ENCODE assay signal across 10 mouse cellular contexts in the genomic region with DNA sequence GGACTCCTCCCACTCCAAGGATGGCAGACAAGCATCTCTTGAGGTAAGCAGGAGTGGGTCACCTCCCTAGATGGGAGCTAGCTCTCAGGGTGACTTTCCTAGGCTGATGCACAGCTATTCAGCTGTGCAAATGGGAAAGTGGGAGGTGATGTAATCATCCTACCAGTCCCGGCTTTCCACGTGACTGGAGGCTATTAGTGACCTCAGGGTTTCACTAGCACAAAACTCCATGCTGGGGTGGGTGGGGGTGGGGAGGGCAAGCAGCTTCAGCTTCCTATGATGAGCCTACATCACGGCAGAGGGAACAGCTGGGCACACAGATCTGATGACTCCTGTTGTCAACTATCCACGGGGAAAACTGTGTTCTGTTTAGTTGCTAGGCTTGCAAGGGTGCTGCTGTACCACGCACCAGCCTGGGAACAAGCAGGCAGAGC. TPM values are rescaled to one million over a fixed set of nuclear protein-coding genes. Genes with fewer than 3 reads are reported as not detected.
DNase-seq lines count a peak whose midpoint lies in the region; ATAC-seq lines count a peak whose summit lies in the region.
"Had no signal": no experiment of that assay in that cellular context is flagged by ENCODE, and none has a peak within 500 bp of the region (broad histone marks: within the 10 kb centered on the region; RNA-seq: fewer than 3 reads in every experiment).

No protein-coding gene starts in this region.

- no peak for DNase-seq in kidney, postnatal 14 days
- peak; percentile 19 for DNase-seq in 3T3-L1 (ENCODE audit: low read depth, low spot score)
- peak; percentile 44 for DNase-seq in embryonic facial prominence, embryonic 10.5 days (ENCODE audit: low spot score)
- DNase-seq in layer of hippocampus, adult 8-10 months (ENCODE audit: low spot score in 2 of 2), result peak; percentile 65 to 68
- DNase-seq in natural killer cell, adult 2 months (ENCODE audit: low spot score in 2 of 2), result no peak
- no peak for DNase-seq in thymus, adult 18-20 months
- no peak for DNase-seq in lung, postnatal 25 days (ENCODE audit: low spot score)
- DNase-seq: kidney, adult 9 months; thymus, postnatal 4 days had no signal

- WGBS in kidney, embryonic 14.5 days, result 17% methylated on average over 5 of the region's 5 CpGs
- 30% methylated on average over 5 of the region's 5 CpGs for WGBS in embryonic facial prominence, embryonic 10.5 days

- H3K4me1 ChIP-seq in kidney, embryonic 14.5 days (ENCODE audit: control insufficient read depth, insufficient read depth, low read length), result peaks cover 6% of the 10 kb centered on the region; the same call in 1 of the 2 replicates
- H3K4me1 ChIP-seq in embryonic facial prominence, embryonic 10.5 days, result peaks cover 20% of the 10 kb centered on the region

- ATAC-seq in kidney, embryonic 14.5 days (ENCODE audit: low FRiP score, low TSS enrichment), result peak; percentile 71

- H3K4me3 ChIP-seq in kidney, embryonic 14.5 days (ENCODE audit: low read length), result no peak overlapping the region
- no peak overlapping the region for H3K4me3 ChIP-seq in embryonic facial prominence, embryonic 10.5 days

- H3K36me3 ChIP-seq in kidney, embryonic 14.5 days (ENCODE audit: control insufficient read depth, insufficient read depth, low read length), result no peaks in the 10 kb centered on the region
- H3K36me3 ChIP-seq in embryonic facial prominence, embryonic 10.5 days (replicated peaks), result no peaks in the 10 kb centered on the region

- no peak overlapping the region for H3K9ac ChIP-seq in kidney, embryonic 14.5 days (ENCODE audit: low read depth, low read length)

- H3K27ac ChIP-seq in kidney, embryonic 14.5 days (ENCODE audit: low read depth, low read length), result no peak overlapping the region
- H3K27ac ChIP-seq in embryonic facial prominence, embryonic 10.5 days (replicated peaks), result peak overlapping the region; percentile 71

- no peaks in the 10 kb centered on the region for H3K27me3 ChIP-seq in kidney, embryonic 14.5 days (ENCODE audit: control insufficient read depth, insufficient read depth, low read length)
- no peaks in the 10 kb centered on the region for H3K27me3 ChIP-seq in embryonic facial prominence, embryonic 10.5 days (replicated peaks; ENCODE audit: low read depth, poor library complexity, severe bottlenecking)

- no peaks in the 10 kb centered on the region for H3K9me3 ChIP-seq in kidney, embryonic 14.5 days (ENCODE audit: control insufficient read depth, low read length)
- no peaks in the 10 kb centered on the region for H3K9me3 ChIP-seq in embryonic facial prominence, embryonic 10.5 days

- H3K4me2 ChIP-seq in kidney, embryonic 14.5 days (replicated peaks; ENCODE audit: low read depth, low read length), result no peak overlapping the region

RNA-seq across cellular contexts. Expression of gene Islr, which starts 29.3 kb away (rescaled TPM):
- polyA plus RNA-seq in kidney, embryonic 14.5 days (2014; fragmentation: Nextera tagmentation; extraction: Ambion mirVana), result 47.4 and 48.6 TPM in 2 replicates
- polyA plus RNA-seq in embryonic facial prominence, embryonic 10.5 days (2016; fragmentation: Nextera tagmentation; extraction: Ambion mirVana), result 13.8 and 18.2 TPM in 2 replicates
- 10 to 100 TPM; 12.8 to 17.1 (median 13.6) TPM for total RNA-seq in layer of hippocampus, adult 8-10 months (2022)

RNA-seq across cellular contexts. Expression of gene Islr2, which starts 29.3 kb away (rescaled TPM):
- polyA plus RNA-seq in kidney, embryonic 14.5 days (2014; fragmentation: Nextera tagmentation; extraction: Ambion mirVana), result 0.12 and 0.23 TPM in 2 replicates
- polyA plus RNA-seq in embryonic facial prominence, embryonic 10.5 days (2016; fragmentation: Nextera tagmentation; extraction: Ambion mirVana), result 1.5 and 2.2 TPM in 2 replicates
- total RNA-seq in layer of hippocampus, adult 8-10 months (2022), result 100 to 1,000 TPM in 1 of 4 experiments, 10 to 100 TPM in 3; 92.3 to 112 (median 95.9) TPM

RNA-seq across cellular contexts. Expression of gene Ccdc33, which starts 56.2 kb away (rescaled TPM):
- 0.09 and 0.57 TPM in 2 replicates for polyA plus RNA-seq in kidney, embryonic 14.5 days (2014; fragmentation: Nextera tagmentation; extraction: Ambion mirVana)
- polyA plus RNA-seq in embryonic facial prominence, embryonic 10.5 days (2016; fragmentation: Nextera tagmentation; extraction: Ambion mirVana), result 0.36 and 0.56 TPM in 2 replicates
- 1 to 10 TPM in 3 of 4 experiments, under 1 TPM in 1; 0.87 to 2.0 (median 1.3) TPM for total RNA-seq in layer of hippocampus, adult 8-10 months (2022)

Comparison
In these comparisons a context has a peak if more than half of its experiments do, and no peak if none do; other contexts are left out.
1. DNase-seq: peak in 3T3-L1 (single experiment), embryonic facial prominence, embryonic 10.5 days (single experiment) and layer of hippocampus, adult 8-10 months (2 of 2); none in kidney, postnatal 14 days (single experiment), natural killer cell, adult 2 months (0 of 2), thymus, adult 18-20 months (0 of 2) and lung, postnatal 25 days (single experiment).